Mouse (Mus musculus) midbrain, embryonic 14.5 days (tissue): ENCODE measurements around the gene Clstn2. TPM values are rescaled to one million over a fixed set of nuclear protein-coding genes. Genes with fewer than 3 reads are reported as not detected.

ENCODE experiments used
- ATAC-seq: fragments of 200-750 bp; cut with Nextera tagmentation; 2 replicates; pipeline ENCODE4 v1.8.0; 2017; ENCODE audit warnings: moderate number of reproducible peaks, moderate library complexity; ENCODE audit not compliant: low FRiP score, low TSS enrichment
- DNase-seq: peaks from one replicate; pipeline ENCODE4 v3.0.0-alpha.2; 2015
- H3K27ac ChIP-seq: fragments of 300-500 bp; sonication (generic); replicated peaks from 2 replicates; pipeline ENCODE4 v1.5.1; 2014; ENCODE audit warnings: mild to moderate bottlenecking, low read depth, low read length, moderate library complexity
- H3K27me3 ChIP-seq: fragments of 300-500 bp; sonication (generic); 2 replicates; pipeline ENCODE4 v1.6.1; 2014; ENCODE audit warnings: low read length, control low read depth, mixed read lengths; ENCODE audit not compliant: control insufficient read depth, insufficient read depth
- H3K36me3 ChIP-seq: fragments of 300-500 bp; sonication (generic); 2 replicates; pipeline ENCODE4 v1.6.1; 2014; ENCODE audit warnings: low read length, control low read depth; ENCODE audit not compliant: control insufficient read depth, insufficient read depth
- H3K4me1 ChIP-seq: fragments of 300-500 bp; sonication (generic); 2 replicates; pipeline ENCODE4 v1.6.1; 2014; ENCODE audit warnings: mild to moderate bottlenecking, antibody characterized with exemption, low read length, control low read depth; ENCODE audit not compliant: control insufficient read depth, insufficient read depth
- H3K4me2 ChIP-seq: fragments of 300-500 bp; sonication (generic); 2 replicates; pipeline ENCODE4 v1.6.1; 2014; ENCODE audit warnings: mild to moderate bottlenecking, low read length, moderate library complexity
- H3K4me3 ChIP-seq: fragments of 300-500 bp; sonication (generic); replicated peaks from 2 replicates; pipeline ENCODE4 v1.5.1; 2014; ENCODE audit warnings: low read depth, low read length
- H3K9ac ChIP-seq: fragments of 300-500 bp; sonication (generic); replicated peaks from 2 replicates; pipeline ENCODE4 v1.6.1; 2014; ENCODE audit warnings: mild to moderate bottlenecking, low read length, moderate library complexity
- H3K9me3 ChIP-seq: fragments of 300-500 bp; sonication (generic); 2 replicates; pipeline ENCODE4 v1.6.1; 2016; ENCODE audit warnings: low read length, control low read depth, mixed read lengths; ENCODE audit not compliant: control insufficient read depth
- WGBS: fragments of 180-500 bp; shearing (Covaris S2); extraction: QIAGEN DNeasy Blood & Tissue Kit; methylation state at CpG from one replicate; pipeline ENCODE4 v1.1.7; 2014; 5-methylcytosine and 5-hydroxymethylcytosine counted together
- polyA plus RNA-seq: library from polyadenylated mRNA; unstranded; fragments of >200 nt; fragmentation: Nextera tagmentation; extraction: Ambion mirVana; gene quantifications from 2 replicates; pipeline ENCODE4 v1.2.1, GENCODE M21; 2014

Gene Clstn2
- polyA plus RNA-seq, 1 experiment from 2014 or later = 8.3 TPM

- 88% methylated on average over 6 of the region's 6 CpGs for WGBS
- H3K27ac ChIP-seq = no peak overlapping the region
- H3K36me3 ChIP-seq = no peaks in the 10 kb centered on the region
- H3K9ac ChIP-seq = no peak overlapping the region
- DNase-seq (no peak), ATAC-seq (no peak)
- H3K4me2 ChIP-seq = no peak overlapping the region
- no peaks in the 10 kb centered on the region for H3K27me3 ChIP-seq
- no peaks in the 10 kb centered on the region for H3K9me3 ChIP-seq
- H3K4me3 ChIP-seq = no peak overlapping the region
- H3K4me1 ChIP-seq = no peaks in the 10 kb centered on the region
Measured at GRCm38 (mm10) chr9:97414876-97415668, 617.9 kb downstream of the Clstn2 start.

GRCm38 (mm10) chr9:97408142-97408541 is 624.8 kb downstream of the Clstn2 start:
- Histone ChIP-seq H3K9ac (no peak overlapping the region), H3K4me2 (no peak overlapping the region), H3K9me3 (no peaks in the 10 kb centered on the region), H3K27me3 (no peaks in the 10 kb centered on the region), H3K4me1 (no peaks in the 10 kb centered on the region), H3K4me3 (no peak overlapping the region), H3K36me3 (no peaks in the 10 kb centered on the region), H3K27ac (no peak overlapping the region)
- DNase-seq = peak; percentile 21
- no peak for ATAC-seq
- WGBS = 88% methylated on average over 2 of the region's 2 CpGs
